8 mouse cellular contexts compared by ENCODE assay signal in genomic region chr13:12257391-12258380, GRCm38 (mm10). TPM values are rescaled to one million over a fixed set of nuclear protein-coding genes. Genes with fewer than 3 reads are reported as not detected.
DNase-seq lines count a peak whose midpoint lies in the region; ATAC-seq lines count a peak whose summit lies in the region.

Mtr (minus strand) TSS chr13:12258113.

- peak within 1 kb of the TSS; percentile 57 for H3K4me2 ChIP-seq in intestine, embryonic 14.5 days (ENCODE audit: low read length)

- H3K36me3 ChIP-seq in intestine, embryonic 14.5 days (ENCODE audit: control insufficient read depth, insufficient read depth, low read length): peaks cover 10% of the 10 kb centered on the region; the same call in 1 of the 2 replicates

- H3K9me3 ChIP-seq in intestine, embryonic 14.5 days (ENCODE audit: control insufficient read depth, low read length): peaks cover 2% of the 10 kb centered on the region; the same call in 1 of the 2 replicates

- H3K27me3 ChIP-seq in intestine, embryonic 14.5 days (replicated peaks; ENCODE audit: control insufficient read depth, insufficient read depth, low read length): no peaks in the 10 kb centered on the region

- under 1% methylated on average over 68 of the region's 69 CpGs for WGBS in intestine, embryonic 14.5 days

- peak; percentile 86 to 88 for DNase-seq in adrenal gland, adult 18-20 months (ENCODE audit: low spot score in 2 of 2)
- DNase-seq in embryo, embryonic 11 days: peak; percentile 98
- peak; percentile 95 for DNase-seq in gastrocnemius, postnatal 25 days
- peak; percentile 94 for DNase-seq in intestine, embryonic 14.5 days (ENCODE audit: low spot score)
- peak; percentile 96 for DNase-seq in left cerebral cortex, postnatal 14 days (ENCODE audit: low spot score in 2 of 2)
- peak; percentile 96 for DNase-seq in mesoderm, embryonic 11.5 days (ENCODE audit: low read depth, low spot score)
- DNase-seq in right cerebral cortex, postnatal 36 days (ENCODE audit: low spot score in 2 of 2): peak; percentile 95 to 96
- DNase-seq in yolk sac, embryonic 10.5 days (ENCODE audit: low spot score): peak; percentile 94

- peak within 1 kb of the TSS; percentile 88 for H3K4me3 ChIP-seq in intestine, embryonic 14.5 days (ENCODE audit: low read depth, low read length)

- H3K9ac ChIP-seq in intestine, embryonic 14.5 days (ENCODE audit: low read length): peak within 1 kb of the TSS; percentile 71

- peaks cover 10% of the 10 kb centered on the region for H3K4me1 ChIP-seq in intestine, embryonic 14.5 days (replicated peaks; ENCODE audit: control insufficient read depth, insufficient read depth, low read length)

- intact Hi-C loops in left cerebral cortex, postnatal 14 days (cut with DNase I): loop anchor here (5.0 kb wide), 1 partner anchor 150 kb away; the partner anchor contains the start of gene Ryr2

- H3K27ac ChIP-seq in intestine, embryonic 14.5 days (ENCODE audit: low read depth): peak within 1 kb of the TSS; percentile 86

- ATAC-seq in intestine, embryonic 14.5 days (replicated peaks; ENCODE audit: low FRiP score, low TSS enrichment, low read depth): peak; percentile 100

RNA-seq across cellular contexts. Expression of gene Mtr, which starts in this region (rescaled TPM):
- 10 to 100 TPM; 19.0 to 22.4 TPM for total RNA-seq in adrenal gland, adult 18-20 months (2021)
- total RNA-seq in gastrocnemius, postnatal 25 days (2021): 10 to 100 TPM; 14.3 to 14.9 TPM
- polyA plus RNA-seq in intestine, embryonic 14.5 days (2014; fragmentation: Nextera tagmentation; extraction: Ambion mirVana): 15.2 and 16.7 TPM in 2 replicates
- 10 to 100 TPM; 16.9 to 19.0 TPM for total RNA-seq in left cerebral cortex, postnatal 14 days (2021)

Comparison
In these comparisons a context has a peak if more than half of its experiments do, and no peak if none do; other contexts are left out.
1. Peak in every context shown above with its lines: DNase-seq, ATAC-seq, H3K4me3 ChIP-seq and H3K27ac ChIP-seq.